Mouse (Mus musculus): ENCODE measurements around the gene Rad51d. TPM values are rescaled to one million over a fixed set of nuclear protein-coding genes. Genes with fewer than 3 reads are reported as not detected.
"Not testable (repeated sequence)": the region's sequence is repeated elsewhere in the genome, so short reads cannot be mapped to it uniquely, and the experiment has no call there.

Gene Rad51d
- total RNA-seq, 2 experiments from 2014 or later, result 11.1 to 11.3 TPM

- intact Hi-C loops (cut with DNase I), result no loop called here
- no peak for DNase-seq (ENCODE audit: extremely low spot score in 1 of 2, low spot score in 2 of 2)
Observed at GRCm38 (mm10) chr11:82837192-82837591, 53.2 kb downstream of the Rad51d start.

- no peak for DNase-seq (ENCODE audit: extremely low spot score in 1 of 2, low spot score in 2 of 2)
- intact Hi-C loops (cut with DNase I), result no loop called here
Observed at GRCm38 (mm10) chr11:82835616-82836432, 54.6 kb downstream of the Rad51d start.

- intact Hi-C loops (cut with DNase I); DNase-seq (ENCODE audit: extremely low spot score in 1 of 2, low spot score in 2 of 2): not testable (repeated sequence)
Observed at GRCm38 (mm10) chr11:82834359-82834758, 56.1 kb downstream of the Rad51d start.

GRCm38 (mm10) chr11:82833929-82834328 is 56.5 kb downstream of the Rad51d start:
- intact Hi-C loops (cut with DNase I), result no loop called here
- no peak for DNase-seq (ENCODE audit: extremely low spot score in 1 of 2, low spot score in 2 of 2)

GRCm38 (mm10) chr11:82832402-82832801 is 58.0 kb downstream of the Rad51d start:
- DNase-seq (ENCODE audit: extremely low spot score in 1 of 2, low spot score in 2 of 2); intact Hi-C loops (cut with DNase I): not testable (repeated sequence)

- DNase-seq (ENCODE audit: extremely low spot score in 1 of 2, low spot score in 2 of 2), result no peak
- intact Hi-C loops (cut with DNase I), result no loop called here
Observed at GRCm38 (mm10) chr11:82831008-82831893, 59.2 kb downstream of the Rad51d start.

GRCm38 (mm10) chr11:82826818-82827217 is 63.6 kb downstream of the Rad51d start:
- DNase-seq (ENCODE audit: extremely low spot score in 1 of 2, low spot score in 2 of 2), result no peak
- intact Hi-C loops (cut with DNase I), result no loop called here

Other genes with a start within 250 kb of the Rad51d start
- gene Cct6b, start 126.3 kb downstream of the Rad51d start, total RNA-seq (2021), result not detected
- gene Zfp830, start 126.3 kb downstream of the Rad51d start, total RNA-seq (2021), result 10 to 100 TPM; 14.3 to 15.4 TPM
- gene Lig3, start 109.5 kb downstream of the Rad51d start, total RNA-seq (2021), result 10 to 100 TPM; 31.9 to 34.5 TPM
- 1 to 10 TPM; 3.5 to 4.1 TPM for gene Rffl, start 19.4 kb downstream of the Rad51d start, total RNA-seq (2021)
- gene Fndc8, start 1.5 kb upstream of the Rad51d start, total RNA-seq (2021), result not detected
- 10 to 100 TPM; 37.1 to 41.2 TPM for gene Nle1, start 17.8 kb upstream of the Rad51d start, total RNA-seq (2021)
- gene Unc45b, start 19.9 kb upstream of the Rad51d start, total RNA-seq (2021), result 1 to 10 TPM; 3.3 to 5.1 TPM
- 1 to 10 TPM; 3.9 to 4.3 TPM for gene Slfn5, start 60.7 kb upstream of the Rad51d start, total RNA-seq (2021)
- gene Slfn9, start 101.2 kb upstream of the Rad51d start, total RNA-seq (2021), result under 1 TPM; 0.47 to 0.60 TPM
- under 1 TPM; 0.28 TPM for gene Slfn8, start 130.2 kb upstream of the Rad51d start, total RNA-seq (2021)
- gene Slfn2, start 174.5 kb upstream of the Rad51d start, total RNA-seq (2021), result under 1 TPM; 0.34 to 0.60 TPM
- gene Slfn1, start 226.2 kb upstream of the Rad51d start, total RNA-seq (2021), result not detected

Data from left cerebral cortex, postnatal 10 days (tissue).